Mouse (Mus musculus): ENCODE measurements around the gene Gm43738. TPM values are rescaled to one million over a fixed set of nuclear protein-coding genes. Genes with fewer than 3 reads are reported as not detected.

Gm43738 gene
- polyA plus RNA-seq, 1 experiment from 2014 or later: not detected

DNA sequence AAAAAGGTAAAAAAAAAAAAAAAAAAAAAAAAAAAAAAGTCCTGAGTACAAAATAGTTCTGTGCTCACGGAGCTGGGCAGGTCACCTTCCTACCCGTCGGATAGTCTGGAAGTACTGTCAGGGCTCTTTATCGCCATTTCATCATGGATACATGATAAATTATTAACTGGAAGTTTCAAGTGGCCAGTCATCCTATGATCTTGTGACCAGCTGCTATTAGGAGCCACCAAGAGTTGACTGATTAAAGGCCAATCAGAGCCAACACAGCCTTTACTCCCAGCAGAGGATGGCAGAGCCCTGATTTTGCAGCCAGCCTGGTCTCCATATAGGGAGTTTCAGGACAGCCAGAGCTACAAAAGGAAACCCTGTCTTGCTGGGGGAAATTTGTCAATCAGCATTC is 12.2 kb upstream of the Gm43738 start:
- no peak overlapping the region for H3K27ac ChIP-seq (ENCODE audit: low read depth, low read length)
- no peaks in the 10 kb centered on the region for H3K4me1 ChIP-seq (ENCODE audit: control insufficient read depth, insufficient read depth, low read length)
- no peak for ATAC-seq (ENCODE audit: insufficient read depth, low FRiP score, low TSS enrichment)
- no peak for DNase-seq (ENCODE audit: low spot score)
- H3K36me3 ChIP-seq (ENCODE audit: control insufficient read depth, insufficient read depth, low read length): no peaks in the 10 kb centered on the region
- no peaks in the 10 kb centered on the region for H3K9me3 ChIP-seq (ENCODE audit: control insufficient read depth, low read length)
- H3K4me2 ChIP-seq (ENCODE audit: low read depth): no peak overlapping the region
- H3K9ac ChIP-seq (ENCODE audit: low read length): no peak overlapping the region
- H3K4me3 ChIP-seq (ENCODE audit: low read depth, low read length): no peak overlapping the region
- 86% methylated on average over 4 of the region's 4 CpGs for WGBS
- no peaks in the 10 kb centered on the region for H3K27me3 ChIP-seq (ENCODE audit: control insufficient read depth, insufficient read depth, low read length)

DNA sequence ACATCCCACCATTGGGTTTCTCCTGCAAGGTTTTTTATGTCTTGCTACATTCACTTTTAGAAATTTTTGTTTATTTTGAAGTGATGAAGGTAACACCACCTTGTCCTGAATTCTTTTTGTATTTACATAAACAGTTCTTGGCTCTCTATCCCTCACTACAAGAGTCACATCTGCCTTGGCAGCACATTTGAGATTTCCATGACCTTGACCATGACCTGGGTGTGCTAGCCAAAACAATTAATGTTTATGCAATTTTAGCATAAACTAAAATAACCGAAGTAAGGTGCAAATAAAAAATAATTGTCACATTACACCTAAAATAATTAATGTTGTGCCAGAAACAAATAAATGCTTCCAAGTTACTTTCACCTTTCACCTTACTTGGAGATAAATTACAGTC is 7.2 kb upstream of the Gm43738 start:
- no peak for DNase-seq (ENCODE audit: low spot score)
- H3K27ac ChIP-seq (ENCODE audit: low read depth, low read length): no peak overlapping the region
- H3K9me3 ChIP-seq (ENCODE audit: control insufficient read depth, low read length): no peaks in the 10 kb centered on the region
- H3K36me3 ChIP-seq (ENCODE audit: control insufficient read depth, insufficient read depth, low read length): no peaks in the 10 kb centered on the region
- H3K9ac ChIP-seq (ENCODE audit: low read length): no peak overlapping the region
- ATAC-seq (ENCODE audit: insufficient read depth, low FRiP score, low TSS enrichment): no peak
- WGBS: 63% methylated on average over 1 of the region's 1 CpGs
- no peak overlapping the region for H3K4me3 ChIP-seq (ENCODE audit: low read depth, low read length)
- no peaks in the 10 kb centered on the region for H3K4me1 ChIP-seq (ENCODE audit: control insufficient read depth, insufficient read depth, low read length)
- no peak overlapping the region for H3K4me2 ChIP-seq (ENCODE audit: low read depth)
- H3K27me3 ChIP-seq (ENCODE audit: control insufficient read depth, insufficient read depth, low read length): no peaks in the 10 kb centered on the region

DNA sequence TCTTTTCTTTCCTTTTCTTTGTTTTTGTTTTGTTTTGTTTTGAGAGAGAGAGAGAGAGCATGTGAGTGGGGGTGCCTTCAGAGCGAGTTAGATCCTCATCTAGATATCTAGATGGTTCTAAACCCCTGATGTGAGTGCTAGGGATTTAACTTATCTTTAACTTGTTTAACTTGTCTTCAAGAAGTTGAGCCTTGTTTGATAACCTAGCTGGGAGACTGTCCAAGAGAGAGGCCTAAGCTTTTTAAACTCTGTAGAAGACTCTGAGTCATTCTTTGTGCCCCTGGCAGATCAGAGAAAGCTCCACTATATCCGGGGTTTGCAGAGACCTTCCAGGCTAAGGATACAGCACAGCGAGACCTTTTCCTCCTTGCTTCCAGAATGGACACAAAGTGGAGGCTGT is 6.6 kb upstream of the Gm43738 start:
- H3K4me1 ChIP-seq (ENCODE audit: control insufficient read depth, insufficient read depth, low read length): no peaks in the 10 kb centered on the region
- no peaks in the 10 kb centered on the region for H3K9me3 ChIP-seq (ENCODE audit: control insufficient read depth, low read length)
- no peak for ATAC-seq (ENCODE audit: insufficient read depth, low FRiP score, low TSS enrichment)
- no peaks in the 10 kb centered on the region for H3K36me3 ChIP-seq (ENCODE audit: control insufficient read depth, insufficient read depth, low read length)
- H3K27ac ChIP-seq (ENCODE audit: low read depth, low read length): no peak overlapping the region
- H3K27me3 ChIP-seq (ENCODE audit: control insufficient read depth, insufficient read depth, low read length): no peaks in the 10 kb centered on the region
- 74% methylated on average over 3 of the region's 3 CpGs for WGBS
- no peak overlapping the region for H3K4me3 ChIP-seq (ENCODE audit: low read depth, low read length)
- no peak overlapping the region for H3K4me2 ChIP-seq (ENCODE audit: low read depth)
- no peak overlapping the region for H3K9ac ChIP-seq (ENCODE audit: low read length)
- DNase-seq (ENCODE audit: low spot score): no peak

DNA sequence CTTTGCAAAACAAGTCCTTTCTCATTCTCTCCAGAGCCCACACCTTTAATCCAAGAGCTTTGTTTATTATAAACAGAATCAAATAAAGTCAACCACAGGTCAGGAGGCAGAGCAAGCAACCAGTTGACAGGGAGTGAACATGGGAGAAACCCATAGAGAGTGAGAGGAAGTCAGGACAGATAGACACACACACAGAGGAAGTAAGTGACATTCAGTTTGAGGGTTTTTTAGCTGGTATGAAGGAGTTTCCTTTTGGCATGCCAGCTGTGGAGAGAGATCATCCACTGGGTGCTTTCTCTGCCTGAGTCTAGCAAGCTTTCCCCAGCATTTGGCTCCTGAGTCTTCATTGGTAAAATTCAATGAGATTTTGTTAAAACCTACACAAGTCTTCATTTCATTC is 6.0 kb upstream of the Gm43738 start:
- Histone ChIP-seq H3K27ac (ENCODE audit: low read depth, low read length) (no peak overlapping the region), H3K4me2 (ENCODE audit: low read depth) (no peak overlapping the region), H3K36me3 (ENCODE audit: control insufficient read depth, insufficient read depth, low read length) (no peaks in the 10 kb centered on the region), H3K4me3 (ENCODE audit: low read depth, low read length) (no peak overlapping the region), H3K27me3 (ENCODE audit: control insufficient read depth, insufficient read depth, low read length) (no peaks in the 10 kb centered on the region), H3K9ac (ENCODE audit: low read length) (no peak overlapping the region), H3K9me3 (ENCODE audit: control insufficient read depth, low read length) (no peaks in the 10 kb centered on the region), H3K4me1 (ENCODE audit: control insufficient read depth, insufficient read depth, low read length) (no peaks in the 10 kb centered on the region)
- ATAC-seq (ENCODE audit: insufficient read depth, low FRiP score, low TSS enrichment) (no peak), DNase-seq (ENCODE audit: low spot score) (no peak)

DNA sequence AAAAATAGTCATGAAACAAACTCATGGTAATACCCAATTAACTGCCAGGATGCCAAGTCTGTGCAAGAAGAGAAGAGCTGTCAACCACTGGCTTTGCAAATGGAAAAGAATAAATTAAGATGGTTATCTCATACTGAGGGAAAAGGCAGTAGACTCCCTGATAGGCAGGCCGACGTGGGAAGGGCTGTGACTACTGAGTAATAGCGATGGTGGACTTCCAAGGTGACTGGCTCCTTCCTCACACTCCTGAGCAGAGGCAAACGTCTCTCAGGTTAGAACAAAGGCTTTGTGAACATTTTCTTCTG is 2.3 kb upstream of the Gm43738 start:
- ATAC-seq (ENCODE audit: insufficient read depth, low FRiP score, low TSS enrichment) (no peak), DNase-seq (ENCODE audit: low spot score) (no peak)
- WGBS: 79% methylated on average over 4 of the region's 4 CpGs
- Histone ChIP-seq H3K4me1 (ENCODE audit: control insufficient read depth, insufficient read depth, low read length) (peaks cover 13% of the 10 kb centered on the region), H3K36me3 (ENCODE audit: control insufficient read depth, insufficient read depth, low read length) (peaks cover 5% of the 10 kb centered on the region), H3K9me3 (ENCODE audit: control insufficient read depth, low read length) (no peaks in the 10 kb centered on the region), H3K27me3 (ENCODE audit: control insufficient read depth, insufficient read depth, low read length) (no peaks in the 10 kb centered on the region), H3K27ac (ENCODE audit: low read depth, low read length) (no peak overlapping the region), H3K4me3 (ENCODE audit: low read depth, low read length) (no peak overlapping the region), H3K4me2 (ENCODE audit: low read depth) (no peak overlapping the region), H3K9ac (ENCODE audit: low read length) (no peak overlapping the region)

DNA sequence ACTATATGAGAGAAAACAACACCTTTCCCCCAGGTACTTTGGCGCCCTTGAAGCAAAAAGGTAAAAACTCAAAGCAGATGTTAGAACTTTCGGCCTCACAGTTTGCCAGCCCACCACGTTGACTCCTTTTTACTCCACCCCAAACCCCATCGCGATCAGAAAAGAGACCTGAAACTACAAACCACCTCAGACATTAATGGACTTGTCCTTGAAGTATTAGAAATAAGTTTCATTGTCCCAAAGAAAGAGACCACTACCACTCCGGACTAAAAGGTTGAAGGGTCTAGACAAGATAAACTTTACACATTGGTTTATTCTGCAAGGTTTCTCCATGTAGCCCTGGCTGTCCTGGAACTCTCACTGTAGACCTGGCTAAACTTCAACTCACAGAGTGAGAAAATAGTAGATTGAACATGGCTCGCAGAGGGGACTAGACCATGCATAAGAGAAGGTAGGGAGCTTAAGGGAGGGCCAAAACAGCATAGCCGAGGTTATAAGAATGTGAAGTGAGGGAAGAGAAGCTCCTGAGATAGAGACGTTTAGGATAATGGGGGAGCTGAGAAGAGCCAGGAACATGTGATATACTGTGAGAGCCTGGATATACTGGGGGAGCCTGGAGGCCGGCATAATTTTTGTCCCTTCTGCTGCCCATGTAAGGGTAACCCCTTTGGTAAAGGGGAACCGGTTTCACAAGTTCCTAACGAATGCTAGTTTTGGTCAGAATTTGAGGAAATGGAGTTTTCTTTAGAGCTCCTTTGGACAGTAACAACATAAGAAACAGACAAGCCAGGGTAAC is 1.8 kb upstream of the Gm43738 start:
- H3K4me3 ChIP-seq (ENCODE audit: low read depth, low read length): no peak overlapping the region; the same call in 1 of the 2 replicates
- H3K36me3 ChIP-seq (ENCODE audit: control insufficient read depth, insufficient read depth, low read length): peaks cover 7% of the 10 kb centered on the region
- H3K27me3 ChIP-seq (ENCODE audit: control insufficient read depth, insufficient read depth, low read length): no peaks in the 10 kb centered on the region
- no peak overlapping the region for H3K9ac ChIP-seq (ENCODE audit: low read length)
- ATAC-seq (ENCODE audit: insufficient read depth, low FRiP score, low TSS enrichment) (no peak), DNase-seq (ENCODE audit: low spot score) (no peak)
- H3K27ac ChIP-seq (ENCODE audit: low read depth, low read length): no peak overlapping the region
- no peaks in the 10 kb centered on the region for H3K9me3 ChIP-seq (ENCODE audit: control insufficient read depth, low read length)
- H3K4me1 ChIP-seq (ENCODE audit: control insufficient read depth, insufficient read depth, low read length): peaks cover 15% of the 10 kb centered on the region
- WGBS: 65% methylated on average over 12 of the region's 12 CpGs
- H3K4me2 ChIP-seq (ENCODE audit: low read depth): peak overlapping the region; percentile 39; the same call in 1 of the 2 replicates

DNA sequence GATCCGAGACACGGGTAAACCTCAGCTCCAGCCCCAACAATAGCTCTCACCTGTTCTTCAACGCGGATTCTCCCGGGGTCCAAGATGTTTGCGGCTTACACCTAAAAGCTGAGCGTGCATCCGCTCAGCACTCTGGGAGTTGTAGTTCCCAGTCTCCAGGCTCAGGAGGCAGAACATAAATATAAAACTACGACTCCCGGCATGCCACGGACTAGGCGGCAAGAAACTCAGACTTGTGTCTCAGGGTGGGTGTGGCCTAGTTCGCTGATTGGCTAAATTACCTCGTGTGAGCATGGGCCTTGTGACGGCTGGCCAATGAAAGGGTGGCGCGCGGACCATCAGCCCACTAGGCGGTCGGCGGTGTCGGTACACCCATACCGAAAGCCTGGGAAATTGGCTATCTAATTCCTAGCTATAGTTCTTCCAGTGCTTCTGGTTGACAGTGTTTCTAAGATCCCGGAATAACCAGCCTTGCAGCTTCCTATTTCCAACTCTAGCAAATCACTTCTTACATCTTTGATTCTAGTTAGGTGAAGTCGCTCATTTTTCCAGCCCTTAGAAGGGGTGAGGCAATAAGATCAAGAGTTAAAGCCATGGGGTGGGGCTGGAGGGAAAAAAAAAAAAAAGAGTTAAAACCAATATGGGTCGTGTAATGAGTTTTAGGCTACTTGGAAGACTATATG is 1.1 kb upstream of the Gm43738 start, which contains the start of gene Fdps:
Gene Fdps, minus strand, starts transcription at position 148 of the 683 bp plus-strand sequence.
- peak; percentile 95 for DNase-seq (ENCODE audit: low spot score)
- Histone ChIP-seq H3K9me3 (ENCODE audit: control insufficient read depth, low read length) (no peaks in the 10 kb centered on the region), H3K27ac (ENCODE audit: low read depth, low read length) (0 out of 2 replicates have a peak within 1 kb of the TSS, but pooled peaks have one; percentile 46), H3K4me1 (ENCODE audit: control insufficient read depth, insufficient read depth, low read length) (peaks cover 15% of the 10 kb centered on the region), H3K4me2 (ENCODE audit: low read depth) (peak within 1 kb of the TSS; percentile 87), H3K4me3 (ENCODE audit: low read depth, low read length) (peak within 1 kb of the TSS; percentile 81), H3K27me3 (ENCODE audit: control insufficient read depth, insufficient read depth, low read length) (no peaks in the 10 kb centered on the region), H3K9ac (ENCODE audit: low read length) (peak within 1 kb of the TSS; percentile 67), H3K36me3 (ENCODE audit: control insufficient read depth, insufficient read depth, low read length) (peaks cover 7% of the 10 kb centered on the region)
- ATAC-seq (ENCODE audit: insufficient read depth, low FRiP score, low TSS enrichment): peak; percentile 99
- WGBS: under 1% methylated on average over 26 of the region's 26 CpGs

DNA sequence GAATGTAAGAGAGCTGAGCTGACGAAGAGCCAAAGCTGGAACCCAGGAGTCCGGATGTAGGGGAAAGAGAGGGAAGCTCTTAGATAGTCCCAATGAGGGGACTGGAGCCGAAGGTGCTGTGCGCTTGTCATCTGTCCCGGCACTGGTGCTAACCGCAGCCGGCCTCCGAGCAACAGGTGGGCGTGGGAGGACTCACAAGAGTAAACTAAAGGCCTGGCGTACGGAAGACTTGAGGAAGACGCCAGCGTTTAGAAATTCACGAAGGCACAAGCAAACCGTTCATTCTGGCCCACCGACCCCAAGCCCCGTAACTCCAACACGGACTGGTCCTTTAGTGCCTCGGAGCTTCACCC is 536 bp upstream of the Gm43738 start:
- 0% methylated on average over 19 of the region's 19 CpGs for WGBS
- H3K27ac ChIP-seq (ENCODE audit: low read depth, low read length): 0 out of 2 replicates have a peak overlapping the region, but pooled peaks have one; percentile 46
- peak; percentile 40 for ATAC-seq (ENCODE audit: insufficient read depth, low FRiP score, low TSS enrichment)

DNA sequence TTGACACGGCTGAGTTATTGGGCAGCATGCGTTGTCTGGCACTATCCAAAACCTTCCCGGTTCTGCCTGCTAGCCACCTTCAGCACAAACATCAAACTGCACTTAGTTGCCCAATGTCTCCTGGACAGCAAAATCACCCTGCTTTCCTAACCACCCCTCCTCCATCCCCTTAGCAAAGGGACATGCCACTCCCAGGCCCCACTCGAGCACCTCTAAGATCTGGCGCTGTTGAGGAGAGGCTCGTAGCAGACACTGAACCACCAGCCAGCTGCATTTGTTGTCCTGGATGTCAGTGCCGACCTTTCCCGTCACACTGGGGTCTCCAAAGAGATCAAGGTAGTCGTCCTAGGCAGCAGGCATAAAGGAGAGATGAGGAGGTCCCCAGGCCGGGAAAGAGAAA is 6.9 kb downstream of the Gm43738 start:
- no peaks in the 10 kb centered on the region for H3K9me3 ChIP-seq (ENCODE audit: control insufficient read depth, low read length)
- H3K27ac ChIP-seq (ENCODE audit: low read depth, low read length): no peak overlapping the region
- ATAC-seq (ENCODE audit: insufficient read depth, low FRiP score, low TSS enrichment) (no peak), DNase-seq (ENCODE audit: low spot score) (no peak)
- peaks cover 22% of the 10 kb centered on the region for H3K4me1 ChIP-seq (ENCODE audit: control insufficient read depth, insufficient read depth, low read length)
- H3K4me3 ChIP-seq (ENCODE audit: low read depth, low read length): no peak overlapping the region
- 89% methylated on average over 10 of the region's 10 CpGs for WGBS
- no peak overlapping the region for H3K4me2 ChIP-seq (ENCODE audit: low read depth)
- peaks cover 13% of the 10 kb centered on the region for H3K36me3 ChIP-seq (ENCODE audit: control insufficient read depth, insufficient read depth, low read length)
- peaks cover 11% of the 10 kb centered on the region for H3K27me3 ChIP-seq (ENCODE audit: control insufficient read depth, insufficient read depth, low read length)
- H3K9ac ChIP-seq (ENCODE audit: low read length): no peak overlapping the region

More for the DNA sequence above, 536 bp upstream of the Gm43738 start:
- H3K4me2 ChIP-seq (ENCODE audit: low read depth): peak overlapping the region; percentile 87
- peaks cover 15% of the 10 kb centered on the region for H3K4me1 ChIP-seq (ENCODE audit: control insufficient read depth, insufficient read depth, low read length)
- H3K36me3 ChIP-seq (ENCODE audit: control insufficient read depth, insufficient read depth, low read length): peaks cover 9% of the 10 kb centered on the region
- no peaks in the 10 kb centered on the region for H3K27me3 ChIP-seq (ENCODE audit: control insufficient read depth, insufficient read depth, low read length)
- H3K9ac ChIP-seq (ENCODE audit: low read length): peak overlapping the region; percentile 67
- peak overlapping the region; percentile 81 for H3K4me3 ChIP-seq (ENCODE audit: low read depth, low read length)
- DNase-seq (ENCODE audit: low spot score): no peak
- H3K9me3 ChIP-seq (ENCODE audit: control insufficient read depth, low read length): no peaks in the 10 kb centered on the region

Measured in neural tube, embryonic 11.5 days (tissue).